Comparison of ENCODE assay signal across 26 mouse cellular contexts in genomic region chr14:32516086-32516485, GRCm38 (mm10). TPM values are rescaled to one million over a fixed set of nuclear protein-coding genes. Genes with fewer than 3 reads are reported as not detected.
DNase-seq lines count a peak whose midpoint lies in the region; ATAC-seq and TF ChIP-seq lines count a peak whose summit lies in the region.
"Had no signal": no experiment of that assay in that cellular context is flagged by ENCODE, and none has a peak within 500 bp of the region (broad histone marks: within the 10 kb centered on the region; RNA-seq: fewer than 3 reads in every experiment).

No protein-coding gene starts in this region.

- TF ChIP-seq CTCF in heart, adult 2 months (IDR thresholded peaks at IDR 0.05) = no peak
- no peak for TF ChIP-seq CTCF in testis, adult 2 months (IDR thresholded peaks at IDR 0.05; ENCODE audit: control insufficient read depth, insufficient read depth, insufficient replicate concordance, low read depth, low read length)

- no peak for ATAC-seq in intestine, embryonic 16.5 days
- ATAC-seq in liver, embryonic 11.5 days (replicated peaks; ENCODE audit: low FRiP score) = no peak
- ATAC-seq: forebrain, embryonic 16.5 days; intestine, postnatal 0 days; midbrain, embryonic 16.5 days had no signal

- no peak for DNase-seq in heart, adult 2 months
- no peak for DNase-seq in heart, postnatal 10 days
- DNase-seq in testis, postnatal 10 days (ENCODE audit: low spot score) = no peak
- peak; percentile 64 for DNase-seq in induced T-regulatory cell, adult 2 months (ENCODE audit: low read depth)
- no peak for DNase-seq in liver, embryonic 11.5 days (ENCODE audit: low spot score)
- DNase-seq in left cerebral cortex, postnatal 14 days (ENCODE audit: low spot score in 2 of 2) = no peak
- DNase-seq: adrenal gland, postnatal 14 days; cerebellum, adult 18-20 months; cerebellum, postnatal 25 days; embryo, embryonic 11 days; kidney, postnatal 4 days; layer of hippocampus, postnatal 36 days; thymus, adult 18-20 months had no signal

- intact Hi-C loops in heart, adult 2 months (cut with DNase I) = no loop called here
- intact Hi-C loops in heart, postnatal 10 days (cut with DNase I) = no loop called here
- intact Hi-C loops in left cerebral cortex, postnatal 14 days (cut with DNase I) = no loop called here

- 48% methylated on average over 1 of the region's 1 CpGs for WGBS in heart, adult 2 months
- WGBS in intestine, embryonic 16.5 days = 82% methylated on average over 1 of the region's 1 CpGs
- 82% methylated on average over 1 of the region's 1 CpGs for WGBS in liver, embryonic 11.5 days

- no peak for TF ChIP-seq EP300 in heart, adult 2 months (IDR thresholded peaks at IDR 0.05; ENCODE audit: insufficient read depth, low read depth, low read length)

- H3K27ac ChIP-seq in heart, adult 2 months = no peak overlapping the region
- H3K27ac ChIP-seq in testis, adult 2 months (ENCODE audit: control insufficient read depth, insufficient read depth, low read depth, low read length) = no peak overlapping the region
- H3K27ac ChIP-seq in intestine, embryonic 16.5 days (ENCODE audit: low read length) = no peak overlapping the region
- H3K27ac ChIP-seq in liver, embryonic 11.5 days (ENCODE audit: low read depth, low read length) = no peak overlapping the region
- H3K27ac ChIP-seq: embryonic facial prominence, embryonic 15.5 days; hindbrain, embryonic 14.5 days; kidney, embryonic 15.5 days; liver, embryonic 15.5 days had no signal

- no peak overlapping the region for H3K4me3 ChIP-seq in heart, adult 2 months
- peak overlapping the region; percentile 76 for H3K4me3 ChIP-seq in testis, adult 2 months (ENCODE audit: control insufficient read depth, low read depth, low read length)
- no peak overlapping the region for H3K4me3 ChIP-seq in intestine, embryonic 16.5 days (ENCODE audit: low read length)
- no peak overlapping the region for H3K4me3 ChIP-seq in liver, embryonic 11.5 days (ENCODE audit: low read depth, low read length)
- H3K4me3 ChIP-seq: embryonic facial prominence, embryonic 15.5 days; heart, embryonic 12.5 days; kidney, embryonic 15.5 days; liver, embryonic 15.5 days had no signal

- 0 out of 2 replicates have a peak overlapping the region, but pooled peaks have one; percentile 21 for H3K9ac ChIP-seq in heart, adult 2 months (ENCODE audit: low read depth, low read length)
- H3K9ac ChIP-seq in intestine, embryonic 16.5 days (ENCODE audit: low read depth, low read length) = no peak overlapping the region
- no peak overlapping the region for H3K9ac ChIP-seq in liver, embryonic 11.5 days (ENCODE audit: low read depth, low read length)
- H3K9ac ChIP-seq: embryonic facial prominence, embryonic 15.5 days; heart, embryonic 12.5 days; hindbrain, embryonic 14.5 days; kidney, embryonic 15.5 days; liver, embryonic 15.5 days had no signal

- no peaks in the 10 kb centered on the region for H3K9me3 ChIP-seq in intestine, embryonic 16.5 days (ENCODE audit: control insufficient read depth, low read length)
- no peaks in the 10 kb centered on the region for H3K9me3 ChIP-seq in liver, embryonic 11.5 days (ENCODE audit: control insufficient read depth, low read length)
- H3K9me3 ChIP-seq: embryonic facial prominence, embryonic 15.5 days; heart, embryonic 12.5 days; kidney, embryonic 15.5 days; liver, embryonic 15.5 days had no signal

- peaks cover 2% of the 10 kb centered on the region for H3K4me1 ChIP-seq in heart, adult 2 months (ENCODE audit: control insufficient read depth, insufficient read depth, low read length)
- H3K4me1 ChIP-seq in testis, adult 2 months (ENCODE audit: control insufficient read depth, insufficient read depth, low read length) = no peaks in the 10 kb centered on the region; the same call in 1 of the 2 replicates
- peaks cover 4% of the 10 kb centered on the region; the same call in 1 of the 2 replicates for H3K4me1 ChIP-seq in intestine, embryonic 16.5 days (ENCODE audit: control insufficient read depth, insufficient read depth, low read length)
- peaks cover 15% of the 10 kb centered on the region for H3K4me1 ChIP-seq in liver, embryonic 11.5 days (replicated peaks; ENCODE audit: control insufficient read depth, insufficient read depth, low read length)

- peaks cover 1% of the 10 kb centered on the region; the same call in 1 of the 2 replicates for H3K79me2 ChIP-seq in heart, adult 2 months (replicated peaks; ENCODE audit: control insufficient read depth, insufficient read depth, low read length)

- no peaks in the 10 kb centered on the region for H3K27me3 ChIP-seq in heart, adult 2 months (ENCODE audit: control insufficient read depth, insufficient read depth, low read length)
- H3K27me3 ChIP-seq in testis, adult 2 months (ENCODE audit: control insufficient read depth, insufficient read depth, low read length) = no peaks in the 10 kb centered on the region
- no peaks in the 10 kb centered on the region for H3K27me3 ChIP-seq in intestine, embryonic 16.5 days (replicated peaks; ENCODE audit: control insufficient read depth, insufficient read depth, low read length)
- no peaks in the 10 kb centered on the region for H3K27me3 ChIP-seq in liver, embryonic 11.5 days (replicated peaks; ENCODE audit: control insufficient read depth, insufficient read depth, low read length)
- H3K27me3 ChIP-seq: embryonic facial prominence, embryonic 15.5 days; kidney, embryonic 15.5 days; liver, embryonic 15.5 days had no signal

- H3K36me3 ChIP-seq in heart, adult 2 months (ENCODE audit: control insufficient read depth, insufficient read depth, low read length) = no peaks in the 10 kb centered on the region; the same call in 1 of the 2 replicates
- H3K36me3 ChIP-seq in testis, adult 2 months (ENCODE audit: control insufficient read depth, insufficient read depth, low read length) = no peaks in the 10 kb centered on the region
- H3K36me3 ChIP-seq in intestine, embryonic 16.5 days (ENCODE audit: control insufficient read depth, insufficient read depth, low read length) = peaks cover 9% of the 10 kb centered on the region; the same call in 1 of the 2 replicates
- peaks cover 23% of the 10 kb centered on the region for H3K36me3 ChIP-seq in liver, embryonic 11.5 days (ENCODE audit: control insufficient read depth, insufficient read depth, low read length)

- H3K4me2 ChIP-seq in intestine, embryonic 16.5 days (ENCODE audit: low read depth, low read length) = no peak overlapping the region
- no peak overlapping the region for H3K4me2 ChIP-seq in liver, embryonic 11.5 days
- H3K4me2 ChIP-seq: embryonic facial prominence, embryonic 15.5 days; heart, embryonic 12.5 days; hindbrain, embryonic 14.5 days; kidney, embryonic 15.5 days; liver, embryonic 15.5 days had no signal

- TF ChIP-seq POLR2A in heart, adult 2 months (IDR thresholded peaks at IDR 0.05; ENCODE audit: insufficient read depth, low read depth, low read length) = no peak
- TF ChIP-seq POLR2A in testis, adult 2 months (IDR thresholded peaks at IDR 0.05; ENCODE audit: control insufficient read depth, low read depth, low read length) = no peak

RNA-seq across cellular contexts. Expression of gene Ercc6, which starts 2.8 kb away (rescaled TPM):
- 1 to 10 TPM; 2.8 to 3.7 TPM for total RNA-seq in heart, adult 2 months (2021)
- polyA plus RNA-seq in heart, adult 2 months (2012; rRNA removed) = 1.8 and 5.9 TPM in 2 replicates
- total RNA-seq in heart, postnatal 10 days (2021) = 1 to 10 TPM; 7.0 to 7.3 TPM
- 5.5 and 8.0 TPM in 2 replicates for polyA plus RNA-seq in testis, adult 2 months (2012; rRNA removed)
- polyA plus RNA-seq in intestine, embryonic 16.5 days (2015; fragmentation: Nextera tagmentation; extraction: Ambion mirVana) = 11.7 and 13.9 TPM in 2 replicates
- polyA plus RNA-seq in liver, embryonic 11.5 days (2014; fragmentation: Nextera tagmentation; extraction: Ambion mirVana) = 15.0 and 18.8 TPM in 2 replicates
- total RNA-seq in left cerebral cortex, postnatal 14 days (2021) = 10 to 100 TPM; 17.6 to 22.6 TPM

RNA-seq across cellular contexts. Expression of gene Chat, which starts 50.3 kb away (rescaled TPM):
- total RNA-seq in heart, adult 2 months (2021) = not detected
- 0.20 and 0.23 TPM in 2 replicates for polyA plus RNA-seq in heart, adult 2 months (2012; rRNA removed)
- not detected for total RNA-seq in heart, postnatal 10 days (2021)
- 0.05 and 0.10 TPM in 2 replicates for polyA plus RNA-seq in testis, adult 2 months (2012; rRNA removed)
- 1.4 and 1.5 TPM in 2 replicates for polyA plus RNA-seq in intestine, embryonic 16.5 days (2015; fragmentation: Nextera tagmentation; extraction: Ambion mirVana)
- polyA plus RNA-seq in liver, embryonic 11.5 days (2014; fragmentation: Nextera tagmentation; extraction: Ambion mirVana) = not detected in 2 replicates
- total RNA-seq in left cerebral cortex, postnatal 14 days (2021) = 1 to 10 TPM; 1.1 to 1.2 TPM
- total RNA-seq: adrenal gland, postnatal 14 days; gastrocnemius, postnatal 4 days; heart, postnatal 25 days; layer of hippocampus, postnatal 36 days; megakaryocyte progenitor cell, adult 5-6 weeks had no signal
- polyA plus RNA-seq: heart, embryonic 12.5 days; kidney, embryonic 15.5 days; liver, embryonic 15.5 days had no signal

RNA-seq across cellular contexts. Expression of gene Slc18a3, which starts 51.4 kb away (rescaled TPM):
- under 1 TPM in 1 of 2 experiments, not detected in 1; 0.09 TPM for total RNA-seq in heart, adult 2 months (2021)
- 0.43 and 0.47 TPM in 2 replicates for polyA plus RNA-seq in heart, adult 2 months (2012; rRNA removed)
- total RNA-seq in heart, postnatal 10 days (2021) = not detected
- 3.0 and 3.1 TPM in 2 replicates for polyA plus RNA-seq in testis, adult 2 months (2012; rRNA removed)
- 7.5 and 8.6 TPM in 2 replicates for polyA plus RNA-seq in intestine, embryonic 16.5 days (2015; fragmentation: Nextera tagmentation; extraction: Ambion mirVana)
- 0.14 and 0.22 TPM in 2 replicates for polyA plus RNA-seq in liver, embryonic 11.5 days (2014; fragmentation: Nextera tagmentation; extraction: Ambion mirVana)
- 1 to 10 TPM; 2.1 to 2.5 TPM for total RNA-seq in left cerebral cortex, postnatal 14 days (2021)
- total RNA-seq: adrenal gland, postnatal 14 days; gastrocnemius, postnatal 4 days; heart, postnatal 25 days; layer of hippocampus, postnatal 36 days; megakaryocyte progenitor cell, adult 5-6 weeks had no signal
- polyA plus RNA-seq: liver, embryonic 15.5 days had no signal
